Mouse (Mus musculus) ES-E14 (cell line): ENCODE results near the gene Tcl1b5.
"Not testable (repeated sequence)": the region's sequence is repeated elsewhere in the genome, so short reads cannot be mapped to it uniquely, and the experiment has no call there.

ENCODE experiments used
- CHD2 ChIP-seq: IDR thresholded peaks from 2 replicates; pipeline ENCODE4 v1.6.1; 2014; ENCODE audit warnings: mild to moderate bottlenecking, low read depth, low read length, inconsistent platforms
- HCFC1 ChIP-seq: IDR thresholded peaks from 2 replicates; pipeline ENCODE4 v1.6.1; 2012; ENCODE audit warnings: low read length, inconsistent platforms, borderline replicate concordance; ENCODE audit not compliant: insufficient read depth
- MAFK ChIP-seq: IDR thresholded peaks from 2 replicates; pipeline ENCODE4 v1.6.1; 2014; ENCODE audit warnings: mild to moderate bottlenecking, low read depth, low read length, inconsistent platforms; ENCODE audit not compliant: insufficient read depth
- ZNF384 ChIP-seq: IDR thresholded peaks from 2 replicates; pipeline ENCODE4 v1.6.1; 2012; ENCODE audit warnings: low read depth, low read length, inconsistent platforms

GRCm38 (mm10) chr12:105129494-105130205 lies 46.5 kb upstream of the Tcl1b5 start:
- TF ChIP-seq ZNF384, MAFK, CHD2, HCFC1: not testable (repeated sequence)
